Mouse (Mus musculus): ENCODE measurements around the gene Slc23a3. TPM values are rescaled to one million over a fixed set of nuclear protein-coding genes. Genes with fewer than 3 reads are reported as not detected.

Slc23a3 gene
- polyA plus RNA-seq, 1 experiment from 2014 or later, result not detected

- peaks cover 9% of the 10 kb centered on the region for H3K36me3 ChIP-seq (ENCODE audit: control insufficient read depth, insufficient read depth, low read length)
- peak overlapping the region; percentile 45; the same call in 1 of the 2 replicates for H3K9ac ChIP-seq (ENCODE audit: low read length)
- H3K9me3 ChIP-seq (ENCODE audit: control insufficient read depth, low read length), result no peaks in the 10 kb centered on the region
- H3K4me3 ChIP-seq (ENCODE audit: low read depth, low read length), result peak overlapping the region; percentile 74
- H3K27ac ChIP-seq (replicated peaks; ENCODE audit: low read depth, low read length), result peak overlapping the region; percentile 40; the same call in 1 of the 2 replicates
- H3K27me3 ChIP-seq (ENCODE audit: control insufficient read depth, insufficient read depth, low read length), result no peaks in the 10 kb centered on the region
- DNase-seq (ENCODE audit: low spot score), result no peak
- WGBS, result 7% methylated on average over 7 of the region's 7 CpGs
- peaks cover 4% of the 10 kb centered on the region for H3K4me1 ChIP-seq (ENCODE audit: control insufficient read depth, insufficient read depth, low read length)
- peak; percentile 16; the same call in 1 of the 2 replicates for ATAC-seq (ENCODE audit: insufficient number of reproducible peaks, low FRiP score, low TSS enrichment, low read depth)
- H3K4me2 ChIP-seq (ENCODE audit: low read depth, severe bottlenecking), result peak overlapping the region; percentile 58
These were observed 34.4 kb upstream of the Slc23a3 start for GRCm38 (mm10) chr1:75168093-75168471.

GRCm38 (mm10) chr1:75160256-75160617 lies 26.5 kb upstream of the Slc23a3 start:
- Histone ChIP-seq H3K4me3 (ENCODE audit: low read depth, low read length) (no peak overlapping the region), H3K36me3 (ENCODE audit: control insufficient read depth, insufficient read depth, low read length) (no peaks in the 10 kb centered on the region), H3K27ac (replicated peaks; ENCODE audit: low read depth, low read length) (no peak overlapping the region), H3K9ac (ENCODE audit: low read length) (no peak overlapping the region), H3K27me3 (ENCODE audit: control insufficient read depth, insufficient read depth, low read length) (no peaks in the 10 kb centered on the region), H3K9me3 (ENCODE audit: control insufficient read depth, low read length) (no peaks in the 10 kb centered on the region), H3K4me2 (ENCODE audit: low read depth, severe bottlenecking) (no peak overlapping the region), H3K4me1 (ENCODE audit: control insufficient read depth, insufficient read depth, low read length) (no peaks in the 10 kb centered on the region)
- 83% methylated on average over 4 of the region's 4 CpGs for WGBS
- ATAC-seq (ENCODE audit: insufficient number of reproducible peaks, low FRiP score, low TSS enrichment, low read depth), result no peak
- no peak for DNase-seq (ENCODE audit: low spot score)

GRCm38 (mm10) chr1:75159540-75160255 lies 26.0 kb upstream of the Slc23a3 start:
- no peaks in the 10 kb centered on the region for H3K4me1 ChIP-seq (ENCODE audit: control insufficient read depth, insufficient read depth, low read length)
- WGBS, result 75% methylated on average over 5 of the region's 5 CpGs
- H3K4me2 ChIP-seq (ENCODE audit: low read depth, severe bottlenecking), result no peak overlapping the region
- ATAC-seq (ENCODE audit: insufficient number of reproducible peaks, low FRiP score, low TSS enrichment, low read depth), result no peak
- no peaks in the 10 kb centered on the region for H3K27me3 ChIP-seq (ENCODE audit: control insufficient read depth, insufficient read depth, low read length)
- H3K27ac ChIP-seq (replicated peaks; ENCODE audit: low read depth, low read length), result no peak overlapping the region
- no peaks in the 10 kb centered on the region for H3K9me3 ChIP-seq (ENCODE audit: control insufficient read depth, low read length)
- no peak for DNase-seq (ENCODE audit: low spot score)
- H3K36me3 ChIP-seq (ENCODE audit: control insufficient read depth, insufficient read depth, low read length), result no peaks in the 10 kb centered on the region
- no peak overlapping the region for H3K4me3 ChIP-seq (ENCODE audit: low read depth, low read length)
- H3K9ac ChIP-seq (ENCODE audit: low read length), result no peak overlapping the region

GRCm38 (mm10) chr1:75158990-75159389 lies 25.3 kb upstream of the Slc23a3 start:
- ATAC-seq (ENCODE audit: insufficient number of reproducible peaks, low FRiP score, low TSS enrichment, low read depth) (no peak), DNase-seq (ENCODE audit: low spot score) (no peak)
- Histone ChIP-seq H3K9me3 (ENCODE audit: control insufficient read depth, low read length) (no peaks in the 10 kb centered on the region), H3K27me3 (ENCODE audit: control insufficient read depth, insufficient read depth, low read length) (no peaks in the 10 kb centered on the region), H3K27ac (replicated peaks; ENCODE audit: low read depth, low read length) (no peak overlapping the region), H3K36me3 (ENCODE audit: control insufficient read depth, insufficient read depth, low read length) (no peaks in the 10 kb centered on the region), H3K9ac (ENCODE audit: low read length) (no peak overlapping the region), H3K4me2 (ENCODE audit: low read depth, severe bottlenecking) (no peak overlapping the region), H3K4me1 (ENCODE audit: control insufficient read depth, insufficient read depth, low read length) (no peaks in the 10 kb centered on the region), H3K4me3 (ENCODE audit: low read depth, low read length) (no peak overlapping the region)

- no peaks in the 10 kb centered on the region for H3K4me1 ChIP-seq (ENCODE audit: control insufficient read depth, insufficient read depth, low read length)
These were observed 22.1 kb upstream of the Slc23a3 start for GRCm38 (mm10) chr1:75155837-75156236.

GRCm38 (mm10) chr1:75148727-75149126 lies 15.0 kb upstream of the Slc23a3 start:
- Histone ChIP-seq H3K27me3 (ENCODE audit: control insufficient read depth, insufficient read depth, low read length) (no peaks in the 10 kb centered on the region), H3K27ac (replicated peaks; ENCODE audit: low read depth, low read length) (no peak overlapping the region), H3K9me3 (ENCODE audit: control insufficient read depth, low read length) (no peaks in the 10 kb centered on the region), H3K4me3 (ENCODE audit: low read depth, low read length) (no peak overlapping the region), H3K36me3 (ENCODE audit: control insufficient read depth, insufficient read depth, low read length) (peaks cover 12% of the 10 kb centered on the region), H3K4me2 (ENCODE audit: low read depth, severe bottlenecking) (no peak overlapping the region), H3K4me1 (ENCODE audit: control insufficient read depth, insufficient read depth, low read length) (no peaks in the 10 kb centered on the region), H3K9ac (ENCODE audit: low read length) (no peak overlapping the region)
- 89% methylated on average over 4 of the region's 4 CpGs for WGBS
- no peak for ATAC-seq (ENCODE audit: insufficient number of reproducible peaks, low FRiP score, low TSS enrichment, low read depth)
- no peak for DNase-seq (ENCODE audit: low spot score)

More at GRCm38 (mm10) chr1:75155837-75156236, 22.1 kb upstream of the Slc23a3 start:
- Histone ChIP-seq H3K27me3 (ENCODE audit: control insufficient read depth, insufficient read depth, low read length) (no peaks in the 10 kb centered on the region), H3K9ac (ENCODE audit: low read length) (no peak overlapping the region), H3K4me2 (ENCODE audit: low read depth, severe bottlenecking) (no peak overlapping the region), H3K27ac (replicated peaks; ENCODE audit: low read depth, low read length) (no peak overlapping the region), H3K36me3 (ENCODE audit: control insufficient read depth, insufficient read depth, low read length) (no peaks in the 10 kb centered on the region), H3K4me3 (ENCODE audit: low read depth, low read length) (no peak overlapping the region), H3K9me3 (ENCODE audit: control insufficient read depth, low read length) (no peaks in the 10 kb centered on the region)
- DNase-seq (ENCODE audit: low spot score), result no peak
- WGBS, result 68% methylated on average over 3 of the region's 3 CpGs
- no peak for ATAC-seq (ENCODE audit: insufficient number of reproducible peaks, low FRiP score, low TSS enrichment, low read depth)

- ATAC-seq (ENCODE audit: insufficient number of reproducible peaks, low FRiP score, low TSS enrichment, low read depth) (no peak), DNase-seq (ENCODE audit: low spot score) (no peak)
- H3K27me3 ChIP-seq (ENCODE audit: control insufficient read depth, insufficient read depth, low read length), result no peaks in the 10 kb centered on the region
- H3K4me1 ChIP-seq (ENCODE audit: control insufficient read depth, insufficient read depth, low read length), result peaks cover 2% of the 10 kb centered on the region; the same call in 1 of the 2 replicates
- no peak overlapping the region for H3K4me3 ChIP-seq (ENCODE audit: low read depth, low read length)
- H3K9ac ChIP-seq (ENCODE audit: low read length), result no peak overlapping the region
- peaks cover 12% of the 10 kb centered on the region for H3K36me3 ChIP-seq (ENCODE audit: control insufficient read depth, insufficient read depth, low read length)
- WGBS, result 77% methylated on average over 7 of the region's 7 CpGs
- no peak overlapping the region for H3K27ac ChIP-seq (replicated peaks; ENCODE audit: low read depth, low read length)
- no peaks in the 10 kb centered on the region for H3K9me3 ChIP-seq (ENCODE audit: control insufficient read depth, low read length)
- no peak overlapping the region for H3K4me2 ChIP-seq (ENCODE audit: low read depth, severe bottlenecking)
These were observed 13.9 kb upstream of the Slc23a3 start for GRCm38 (mm10) chr1:75147411-75148135.

- Histone ChIP-seq H3K9ac (ENCODE audit: low read length) (no peak overlapping the region), H3K27ac (replicated peaks; ENCODE audit: low read depth, low read length) (no peak overlapping the region), H3K36me3 (ENCODE audit: control insufficient read depth, insufficient read depth, low read length) (peaks cover 12% of the 10 kb centered on the region), H3K4me3 (ENCODE audit: low read depth, low read length) (no peak overlapping the region), H3K27me3 (ENCODE audit: control insufficient read depth, insufficient read depth, low read length) (no peaks in the 10 kb centered on the region), H3K4me1 (ENCODE audit: control insufficient read depth, insufficient read depth, low read length) (peaks cover 7% of the 10 kb centered on the region), H3K9me3 (ENCODE audit: control insufficient read depth, low read length) (no peaks in the 10 kb centered on the region), H3K4me2 (ENCODE audit: low read depth, severe bottlenecking) (no peak overlapping the region)
- no peak for DNase-seq (ENCODE audit: low spot score)
- ATAC-seq (ENCODE audit: insufficient number of reproducible peaks, low FRiP score, low TSS enrichment, low read depth), result no peak
- 88% methylated on average over 3 of the region's 3 CpGs for WGBS
These were observed 11.9 kb upstream of the Slc23a3 start for GRCm38 (mm10) chr1:75145589-75145988.
